Mouse (Mus musculus): Measurements from ENCODE around the gene Gstt3.
A peak's percentile ranks its signal among the peaks of the same experiment; 100 is the strongest.
"Not testable (repeated sequence)": the region's sequence is repeated elsewhere in the genome, so short reads cannot be mapped to it uniquely, and the experiment has no call there.

Gstt3 gene

GRCm38 (mm10) chr10:75779206-75780174, 1.7 kb downstream of the Gstt3 start:
- no peak for DNase-seq

- no peak for DNase-seq
Observed at GRCm38 (mm10) chr10:75777885-75778284, 3.3 kb downstream of the Gstt3 start.

- DNase-seq = no peak
Observed at GRCm38 (mm10) chr10:75776562-75776961, 4.7 kb downstream of the Gstt3 start.

- DNase-seq = no peak
Observed at GRCm38 (mm10) chr10:75774587-75774986, 6.6 kb downstream of the Gstt3 start.

GRCm38 (mm10) chr10:75774102-75774501, 7.1 kb downstream of the Gstt3 start:
- no peak for DNase-seq

GRCm38 (mm10) chr10:75772795-75773664, 8.2 kb downstream of the Gstt3 start, which contains the start of gene Ddt:
Gene Ddt, minus strand, starts transcription at chr10:75773414.
- DNase-seq = peak; percentile 81

GRCm38 (mm10) chr10:75767756-75768155, 13.5 kb downstream of the Gstt3 start:
- DNase-seq = not testable (repeated sequence)

GRCm38 (mm10) chr10:75766856-75767255, 14.4 kb downstream of the Gstt3 start:
- no peak for DNase-seq

GRCm38 (mm10) chr10:75764519-75765473, 16.4 kb downstream of the Gstt3 start:
- DNase-seq = peak; percentile 86 to 87

- DNase-seq = peak; percentile 97
Observed at GRCm38 (mm10) chr10:75763682-75764518, 17.3 kb downstream of the Gstt3 start, which contains the start of gene Cabin1. Gene Cabin1, minus strand, starts transcription at chr10:75764341.

- no peak for DNase-seq
Observed at GRCm38 (mm10) chr10:75762413-75762812, 18.8 kb downstream of the Gstt3 start.

- peak; percentile 31 to 45 for DNase-seq
Observed at GRCm38 (mm10) chr10:75760311-75760710, 20.9 kb downstream of the Gstt3 start.

- no peak for DNase-seq
Observed at GRCm38 (mm10) chr10:75756719-75757118, 24.5 kb downstream of the Gstt3 start.

- DNase-seq = peak; percentile 84 to 85
Observed at GRCm38 (mm10) chr10:75744017-75744416, 37.2 kb downstream of the Gstt3 start.

GRCm38 (mm10) chr10:75743369-75743768, 37.8 kb downstream of the Gstt3 start:
- no peak for DNase-seq

GRCm38 (mm10) chr10:75740866-75741265, 40.3 kb downstream of the Gstt3 start:
- DNase-seq = no peak

- no peak for DNase-seq
Observed at GRCm38 (mm10) chr10:75725449-75725848, 55.8 kb downstream of the Gstt3 start.
